Mouse (Mus musculus): ENCODE measurements around the gene Nwd1. TPM values are rescaled to one million over a fixed set of nuclear protein-coding genes. Genes with fewer than 3 reads are reported as not detected.

Nwd1 gene
- polyA plus RNA-seq, 1 experiment from 2014 or later: not detected

DNA sequence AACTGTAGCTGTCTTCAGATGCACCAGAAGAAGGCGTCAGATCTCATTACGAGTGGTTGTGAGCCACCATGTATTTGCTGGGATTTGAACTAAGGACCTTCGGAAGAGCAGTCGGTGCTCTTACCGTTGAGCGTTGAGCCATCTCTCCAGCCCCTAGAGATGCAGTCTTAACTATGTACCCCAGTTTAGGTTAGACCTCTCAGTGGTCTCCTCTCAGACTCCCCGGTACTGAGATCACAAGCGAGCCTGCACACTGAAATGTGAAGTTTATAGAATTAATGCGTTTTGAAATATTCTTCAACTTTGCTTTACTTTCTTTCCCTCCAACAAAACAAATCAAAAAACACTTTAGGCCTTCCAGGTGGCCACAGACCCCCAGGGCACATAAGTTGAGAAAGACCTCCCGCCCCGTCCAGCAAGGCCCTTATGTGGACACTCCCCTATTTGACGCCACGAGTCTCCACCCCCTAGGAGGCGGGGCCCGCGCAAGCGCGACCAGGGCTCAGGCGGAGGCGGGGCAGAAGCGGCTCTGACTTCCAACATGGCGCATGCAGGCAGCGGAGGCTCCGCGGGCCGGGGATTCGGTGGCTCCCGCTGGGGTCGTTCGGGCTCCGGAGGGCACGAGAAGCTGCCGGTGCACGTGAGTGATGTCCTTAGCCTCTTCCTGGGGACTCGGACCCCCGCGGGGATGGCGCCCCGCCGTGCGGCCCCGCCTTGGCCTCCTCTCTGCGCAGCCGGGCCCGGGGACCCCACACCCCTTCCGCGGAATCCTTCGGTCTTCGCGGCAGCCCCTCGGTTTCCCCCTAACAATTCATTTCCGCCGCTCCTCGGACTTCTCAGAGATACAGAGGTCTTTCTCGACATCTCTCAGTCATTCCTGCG, 76.5 kb downstream of the Nwd1 start, which contains the start of gene Sin3b:
Sin3b (plus strand) TSS at position 517 of the 882 bp plus-strand sequence.
- H3K36me3 ChIP-seq (replicated peaks): peaks cover 37% of the 10 kb centered on the region
- 13% methylated on average over 56 of the region's 56 CpGs for WGBS
- H3K4me3 ChIP-seq: peak within 1 kb of the TSS; percentile 99
- no peaks in the 10 kb centered on the region for H3K27me3 ChIP-seq (replicated peaks; ENCODE audit: low read depth, poor library complexity, severe bottlenecking)
- DNase-seq (ENCODE audit: low spot score): peak; percentile 95
- peaks cover 11% of the 10 kb centered on the region for H3K4me1 ChIP-seq
- no peaks in the 10 kb centered on the region for H3K9me3 ChIP-seq
- H3K27ac ChIP-seq (replicated peaks): peak within 1 kb of the TSS; percentile 94

DNA sequence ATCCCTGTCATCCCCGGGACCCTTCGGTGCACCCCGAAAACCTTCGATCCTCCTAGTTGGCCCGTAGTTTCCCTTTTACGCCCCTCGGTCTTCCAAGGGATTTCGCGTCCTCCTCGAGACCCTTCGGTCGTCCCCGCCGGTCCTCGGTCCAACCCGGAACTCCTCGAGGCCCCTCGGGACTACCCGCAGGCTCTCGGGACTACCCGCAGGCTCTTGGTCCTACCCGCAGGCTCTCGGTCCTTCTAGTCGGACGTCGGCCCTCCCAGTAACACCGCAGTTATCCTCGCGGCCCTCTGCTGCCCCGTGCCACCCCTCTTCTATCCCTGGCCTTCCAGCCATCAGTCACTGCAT, 77.1 kb downstream of the Nwd1 start:
- Histone ChIP-seq H3K27me3 (replicated peaks; ENCODE audit: low read depth, poor library complexity, severe bottlenecking) (no peaks in the 10 kb centered on the region), H3K9me3 (no peaks in the 10 kb centered on the region), H3K4me1 (peaks cover 11% of the 10 kb centered on the region), H3K27ac (replicated peaks) (peak overlapping the region; percentile 94), H3K4me3 (peak overlapping the region; percentile 99), H3K36me3 (replicated peaks) (peaks cover 43% of the 10 kb centered on the region)
- peak; percentile 45 for DNase-seq (ENCODE audit: low spot score)
- 1% methylated on average over 30 of the region's 30 CpGs for WGBS

DNA sequence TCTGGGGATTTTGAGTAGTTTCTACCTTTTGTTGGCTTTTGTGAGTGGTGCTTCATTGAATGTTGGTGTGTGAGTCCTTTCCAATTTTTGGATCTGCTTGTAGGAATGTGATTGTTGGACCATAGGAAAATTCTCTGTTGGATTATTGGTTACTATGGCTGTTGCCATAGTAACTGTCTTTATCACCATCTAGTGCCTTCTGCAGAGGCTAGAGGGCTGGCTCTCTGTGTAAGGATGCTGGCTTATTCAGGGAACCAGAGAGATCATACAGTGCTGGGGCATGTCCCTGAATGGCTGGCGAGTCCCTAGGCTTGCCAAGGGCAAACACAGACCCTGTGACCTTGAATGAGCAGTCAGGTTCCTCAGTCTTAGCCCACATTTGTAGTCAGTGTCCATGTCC, 82.1 kb downstream of the Nwd1 start:
- Histone ChIP-seq H3K4me3 (no peak overlapping the region), H3K4me1 (peaks cover 10% of the 10 kb centered on the region), H3K9me3 (no peaks in the 10 kb centered on the region), H3K27ac (replicated peaks) (no peak overlapping the region), H3K27me3 (replicated peaks; ENCODE audit: low read depth, poor library complexity, severe bottlenecking) (no peaks in the 10 kb centered on the region), H3K36me3 (replicated peaks) (peaks cover 91% of the 10 kb centered on the region)
- DNase-seq (ENCODE audit: low spot score): no peak
- WGBS: 86% methylated on average over 1 of the region's 1 CpGs

DNA sequence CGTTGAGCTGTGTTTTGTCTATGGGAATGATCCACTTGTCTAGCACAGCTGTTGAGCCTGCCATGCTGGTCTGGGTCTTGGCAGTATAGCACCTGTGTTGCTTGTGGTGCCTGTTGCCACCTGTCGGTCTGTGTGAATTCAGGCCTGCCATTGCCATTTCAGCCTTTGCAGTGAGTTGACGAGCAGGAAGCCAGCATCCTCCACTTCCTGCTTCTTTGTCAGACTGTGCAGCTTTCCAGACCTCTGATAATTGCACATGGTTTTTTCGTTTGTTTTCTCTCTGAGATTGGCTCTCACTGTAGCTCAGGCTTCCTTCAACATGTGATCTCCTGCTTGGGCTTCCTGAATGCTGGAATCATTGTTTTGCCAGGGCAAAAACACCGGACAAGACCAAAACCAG, 88.5 kb downstream of the Nwd1 start:
- H3K27me3 ChIP-seq (replicated peaks; ENCODE audit: low read depth, poor library complexity, severe bottlenecking): no peaks in the 10 kb centered on the region
- no peak for DNase-seq (ENCODE audit: low spot score)
- H3K4me3 ChIP-seq: no peak overlapping the region
- no peak overlapping the region for H3K27ac ChIP-seq (replicated peaks)
- 84% methylated on average over 5 of the region's 5 CpGs for WGBS
- peaks cover 100% of the 10 kb centered on the region for H3K36me3 ChIP-seq (replicated peaks)
- no peaks in the 10 kb centered on the region for H3K4me1 ChIP-seq
- H3K9me3 ChIP-seq: no peaks in the 10 kb centered on the region

DNA sequence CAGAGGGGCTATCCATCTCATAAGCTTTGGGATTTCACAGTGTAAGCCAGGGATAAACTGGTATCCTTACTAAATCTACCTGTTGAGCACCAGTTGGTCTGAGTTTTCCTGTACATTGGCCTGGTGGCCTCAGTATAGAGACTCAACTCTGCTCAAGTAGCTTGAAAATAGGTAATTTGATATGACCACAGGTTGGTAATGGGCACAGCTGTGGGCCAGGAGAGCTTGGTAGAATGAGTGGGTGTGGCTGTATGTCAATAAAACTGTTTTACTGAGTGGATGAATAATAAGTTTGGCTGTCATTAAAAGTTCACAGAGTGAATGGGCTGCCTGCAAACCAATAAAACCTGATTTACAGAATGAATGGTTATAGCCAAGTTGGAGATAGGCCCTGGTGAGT, 90.4 kb downstream of the Nwd1 start:
- H3K27ac ChIP-seq (replicated peaks): no peak overlapping the region
- no peaks in the 10 kb centered on the region for H3K27me3 ChIP-seq (replicated peaks; ENCODE audit: low read depth, poor library complexity, severe bottlenecking)
- H3K9me3 ChIP-seq: no peaks in the 10 kb centered on the region
- H3K36me3 ChIP-seq (replicated peaks): peaks cover 100% of the 10 kb centered on the region
- no peaks in the 10 kb centered on the region for H3K4me1 ChIP-seq
- no peak for DNase-seq (ENCODE audit: low spot score)
- H3K4me3 ChIP-seq: no peak overlapping the region

DNA sequence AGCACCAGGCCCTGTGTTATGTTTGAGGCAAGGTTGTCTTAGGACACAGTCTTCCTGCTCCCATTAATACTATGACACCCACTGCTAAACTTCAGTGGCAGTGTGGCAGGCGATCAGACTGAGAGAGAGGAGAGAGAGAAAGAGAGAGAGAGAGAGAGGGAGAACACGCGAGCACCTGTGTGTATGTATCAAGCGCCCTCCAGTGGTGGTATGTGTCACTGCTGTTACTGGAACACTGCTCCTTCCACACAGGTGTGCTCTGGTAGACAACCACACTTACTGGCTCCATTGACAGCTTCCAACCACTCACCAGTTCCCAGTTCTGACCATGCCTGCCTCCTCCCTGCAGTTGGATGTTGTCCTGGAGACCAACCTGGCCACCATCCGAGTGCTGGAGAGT, 99.5 kb downstream of the Nwd1 start:
- WGBS: 48% methylated on average over 5 of the region's 5 CpGs
- H3K36me3 ChIP-seq (replicated peaks): peaks cover 100% of the 10 kb centered on the region

DNA sequence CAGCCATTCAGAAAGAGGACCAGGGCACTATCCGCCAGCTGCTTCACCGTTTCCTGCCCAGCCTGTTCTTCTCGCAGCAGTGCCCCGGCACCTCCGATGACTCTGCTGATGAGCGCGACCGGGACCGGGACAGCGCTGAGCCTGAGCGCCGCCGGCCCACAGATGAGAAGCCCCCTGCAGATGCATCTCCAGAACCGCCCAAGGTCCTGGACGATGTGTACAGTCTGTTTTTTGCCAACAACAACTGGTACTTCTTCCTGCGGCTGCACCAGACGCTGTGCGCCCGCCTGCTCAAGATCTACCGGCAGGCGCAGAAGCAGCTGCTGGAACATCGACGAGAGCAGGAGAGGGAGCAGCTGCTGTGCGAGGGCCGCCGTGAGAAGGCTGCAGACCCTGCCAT, 103.3 kb downstream of the Nwd1 start:
- DNase-seq (ENCODE audit: low spot score): no peak
- H3K4me3 ChIP-seq: no peak overlapping the region
- no peaks in the 10 kb centered on the region for H3K9me3 ChIP-seq
- WGBS: 94% methylated on average over 26 of the region's 26 CpGs
- H3K27ac ChIP-seq (replicated peaks): no peak overlapping the region
- peaks cover 100% of the 10 kb centered on the region for H3K36me3 ChIP-seq (replicated peaks)
- H3K4me1 ChIP-seq: no peaks in the 10 kb centered on the region
- H3K27me3 ChIP-seq (replicated peaks; ENCODE audit: low read depth, poor library complexity, severe bottlenecking): no peaks in the 10 kb centered on the region

More for the DNA sequence above, 99.5 kb downstream of the Nwd1 start:
- H3K4me3 ChIP-seq: no peak overlapping the region
- H3K9me3 ChIP-seq: no peaks in the 10 kb centered on the region
- DNase-seq (ENCODE audit: low spot score): peak; percentile 53
- H3K27me3 ChIP-seq (replicated peaks; ENCODE audit: low read depth, poor library complexity, severe bottlenecking): no peaks in the 10 kb centered on the region
- H3K27ac ChIP-seq (replicated peaks): no peak overlapping the region
- no peaks in the 10 kb centered on the region for H3K4me1 ChIP-seq

DNA sequence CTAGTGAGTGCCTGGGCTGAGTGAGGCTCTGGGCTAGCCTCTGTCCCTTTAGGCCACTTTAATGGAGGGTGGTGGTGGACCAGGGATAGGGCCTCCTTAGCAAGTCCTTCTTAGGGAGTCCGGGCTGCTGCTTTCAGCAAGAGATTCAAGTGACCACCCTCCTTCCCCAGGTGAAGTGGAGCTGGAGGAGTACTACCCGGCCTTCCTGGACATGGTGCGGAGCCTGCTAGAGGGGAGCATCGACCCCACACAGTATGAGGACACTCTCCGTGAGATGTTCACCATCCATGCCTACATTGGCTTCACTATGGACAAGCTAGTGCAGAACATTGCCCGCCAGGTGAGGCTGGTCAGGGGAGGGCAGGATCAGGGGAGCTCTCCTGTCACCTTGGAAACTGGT, 103.8 kb downstream of the Nwd1 start:
- H3K36me3 ChIP-seq (replicated peaks): peaks cover 98% of the 10 kb centered on the region

DNA sequence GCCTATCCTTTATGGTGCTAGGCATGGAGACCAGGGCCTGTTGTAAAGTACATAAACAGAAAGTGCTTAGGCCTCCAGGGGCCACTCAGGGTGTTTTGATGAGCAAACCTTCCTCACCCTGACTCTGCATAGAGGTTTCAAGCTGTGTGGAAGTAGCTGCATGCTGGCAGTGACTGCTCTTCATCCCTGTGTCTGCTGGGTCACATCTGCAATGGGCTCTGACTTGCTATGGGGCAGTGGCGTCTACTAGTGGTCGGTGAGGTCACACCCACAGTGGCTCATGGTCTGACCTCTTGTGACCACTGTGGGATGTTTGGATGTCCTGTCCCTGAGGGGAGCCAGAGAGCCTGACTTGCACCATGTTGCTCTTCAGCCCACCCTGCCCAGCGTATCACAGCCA, 104.6 kb downstream of the Nwd1 start:
- peaks cover 98% of the 10 kb centered on the region for H3K36me3 ChIP-seq (replicated peaks)
- H3K9me3 ChIP-seq: no peaks in the 10 kb centered on the region
- no peaks in the 10 kb centered on the region for H3K4me1 ChIP-seq
- H3K4me3 ChIP-seq: no peak overlapping the region
- WGBS: 84% methylated on average over 3 of the region's 3 CpGs
- no peaks in the 10 kb centered on the region for H3K27me3 ChIP-seq (replicated peaks; ENCODE audit: low read depth, poor library complexity, severe bottlenecking)
- DNase-seq (ENCODE audit: low spot score): peak; percentile 7
- no peak overlapping the region for H3K27ac ChIP-seq (replicated peaks)

More for the DNA sequence above, 103.8 kb downstream of the Nwd1 start:
- no peak for DNase-seq (ENCODE audit: low spot score)
- H3K27me3 ChIP-seq (replicated peaks; ENCODE audit: low read depth, poor library complexity, severe bottlenecking): no peaks in the 10 kb centered on the region
- 97% methylated on average over 6 of the region's 6 CpGs for WGBS
- H3K4me1 ChIP-seq: no peaks in the 10 kb centered on the region
- H3K4me3 ChIP-seq: no peak overlapping the region
- no peaks in the 10 kb centered on the region for H3K9me3 ChIP-seq
- H3K27ac ChIP-seq (replicated peaks): no peak overlapping the region

DNA sequence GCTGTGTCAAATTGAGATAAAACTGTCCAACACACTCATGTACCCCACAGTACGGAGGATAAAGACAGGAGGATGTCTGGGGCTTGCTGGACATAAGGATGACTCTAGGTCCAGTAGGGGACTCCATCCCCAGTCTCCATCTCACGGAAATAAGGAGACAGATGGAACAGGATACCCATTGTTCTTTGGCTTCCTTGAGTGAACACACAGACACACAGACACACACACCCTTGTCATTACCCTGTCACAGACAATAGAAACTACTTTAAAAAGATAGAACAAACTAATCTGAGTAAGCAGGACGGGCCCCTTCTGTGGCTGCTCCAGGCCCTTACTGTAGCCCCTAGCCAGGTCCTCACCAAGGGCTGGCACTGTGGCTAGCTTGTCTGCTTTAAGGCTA, 105.8 kb downstream of the Nwd1 start:
- DNase-seq (ENCODE audit: low spot score): no peak
- peaks cover 98% of the 10 kb centered on the region for H3K36me3 ChIP-seq (replicated peaks)
- no peaks in the 10 kb centered on the region for H3K9me3 ChIP-seq
- WGBS: 74% methylated on average over 3 of the region's 3 CpGs
- H3K4me3 ChIP-seq: no peak overlapping the region
- H3K27ac ChIP-seq (replicated peaks): no peak overlapping the region
- no peaks in the 10 kb centered on the region for H3K4me1 ChIP-seq
- H3K27me3 ChIP-seq (replicated peaks; ENCODE audit: low read depth, poor library complexity, severe bottlenecking): no peaks in the 10 kb centered on the region

DNA sequence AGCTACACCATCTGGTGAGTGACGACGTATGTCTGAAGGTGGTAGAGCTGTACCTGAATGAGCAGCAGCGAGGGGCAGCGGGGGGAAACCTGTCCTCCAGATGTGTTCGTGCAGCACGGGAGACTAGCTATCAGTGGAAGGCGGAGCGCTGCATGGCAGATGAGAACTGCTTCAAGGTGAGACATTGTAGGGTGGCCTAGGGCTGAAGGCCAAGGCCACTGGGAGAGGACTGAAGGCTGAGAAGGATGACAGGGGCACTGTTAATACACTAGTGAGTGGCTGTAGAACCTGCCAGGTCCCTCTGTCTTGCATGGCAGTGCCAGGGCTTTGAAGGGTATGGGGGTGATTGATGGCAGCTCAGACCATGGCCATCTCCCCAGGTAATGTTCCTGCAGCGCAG, 106.7 kb downstream of the Nwd1 start:
- Histone ChIP-seq H3K27me3 (replicated peaks; ENCODE audit: low read depth, poor library complexity, severe bottlenecking) (no peaks in the 10 kb centered on the region), H3K9me3 (no peaks in the 10 kb centered on the region), H3K36me3 (replicated peaks) (peaks cover 98% of the 10 kb centered on the region), H3K4me1 (no peaks in the 10 kb centered on the region), H3K27ac (replicated peaks) (no peak overlapping the region), H3K4me3 (no peak overlapping the region)
- DNase-seq (ENCODE audit: low spot score): peak; percentile 4
- WGBS: 97% methylated on average over 9 of the region's 9 CpGs

DNA sequence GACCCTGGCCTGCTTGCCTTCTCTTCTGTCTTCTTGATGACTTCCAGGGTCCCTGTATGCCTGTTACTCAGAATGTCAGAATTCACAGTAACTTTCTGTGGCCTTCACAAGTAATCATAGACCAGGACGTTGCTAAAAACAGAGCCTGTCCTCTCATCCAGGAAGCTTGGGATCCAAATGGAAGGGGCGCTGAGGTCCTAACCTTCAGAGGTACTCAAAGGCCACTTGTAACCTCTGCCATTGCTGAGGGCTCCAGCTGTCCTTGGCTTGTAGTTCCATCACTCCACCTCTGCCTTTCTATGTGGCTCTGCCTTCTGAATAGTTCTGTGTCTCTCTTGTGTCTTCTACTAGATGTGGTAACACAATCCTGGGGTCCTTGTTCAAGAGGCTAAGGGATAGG, 107.3 kb downstream of the Nwd1 start:
- Histone ChIP-seq H3K4me1 (no peaks in the 10 kb centered on the region), H3K27me3 (replicated peaks; ENCODE audit: low read depth, poor library complexity, severe bottlenecking) (no peaks in the 10 kb centered on the region), H3K27ac (replicated peaks) (no peak overlapping the region), H3K9me3 (no peaks in the 10 kb centered on the region), H3K4me3 (no peak overlapping the region), H3K36me3 (replicated peaks) (peaks cover 98% of the 10 kb centered on the region)
- WGBS: 91% methylated on average over 2 of the region's 2 CpGs
- no peak for DNase-seq (ENCODE audit: low spot score)

DNA sequence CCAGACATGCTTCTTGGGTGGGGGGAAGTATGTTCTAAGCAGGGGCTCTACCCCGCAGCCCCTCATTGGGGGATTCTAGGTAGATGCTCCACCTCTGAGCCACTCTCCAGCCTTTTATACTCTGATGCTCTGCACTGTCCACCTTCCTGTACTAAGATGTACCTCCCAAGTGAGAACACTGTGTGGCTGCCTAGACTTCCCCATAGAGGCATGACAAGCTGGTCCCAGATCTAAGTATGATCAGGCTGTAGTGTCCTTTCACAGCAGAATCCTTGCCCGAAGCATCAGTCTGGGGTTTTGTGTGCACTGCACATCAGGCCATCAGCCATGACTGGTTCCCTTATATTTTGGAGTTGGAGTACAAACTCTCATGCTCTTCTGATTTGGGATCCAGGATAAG, 109.5 kb downstream of the Nwd1 start:
- Histone ChIP-seq H3K27me3 (replicated peaks; ENCODE audit: low read depth, poor library complexity, severe bottlenecking) (no peaks in the 10 kb centered on the region), H3K4me1 (peaks cover under 1% of the 10 kb centered on the region; the same call in 1 of the 2 replicates), H3K36me3 (replicated peaks) (peaks cover 86% of the 10 kb centered on the region), H3K9me3 (no peaks in the 10 kb centered on the region), H3K4me3 (no peak overlapping the region), H3K27ac (replicated peaks) (no peak overlapping the region)
- 97% methylated on average over 2 of the region's 2 CpGs for WGBS
- no peak for DNase-seq (ENCODE audit: low spot score)

Data from embryonic facial prominence, embryonic 10.5 days (tissue).